Mouse (Mus musculus) inflammation-experienced regulatory T-cells (primary cell): ENCODE measurements around the gene Skint1. TPM values are rescaled to one million over a fixed set of nuclear protein-coding genes. Genes with fewer than 3 reads are reported as not detected.

Experiments
- polyA plus RNA-seq, 2 experiments: library from polyadenylated mRNA; unstranded; fragments of 100-300 nt; shearing (Covaris generic); gene quantifications; one replicate each; pipeline ENCODE4 v1.2.1; 2017

Gene Skint1
- polyA plus RNA-seq = 1 to 10 TPM in 1 of 2 experiments, under 1 TPM in 1; 0.30 to 1.2 TPM

GRCm38 (mm10) chr4:112005969-112006368 is at the start of gene Skint1:
Gene Skint1 (plus strand): TSS chr4:112006269.

DNA sequence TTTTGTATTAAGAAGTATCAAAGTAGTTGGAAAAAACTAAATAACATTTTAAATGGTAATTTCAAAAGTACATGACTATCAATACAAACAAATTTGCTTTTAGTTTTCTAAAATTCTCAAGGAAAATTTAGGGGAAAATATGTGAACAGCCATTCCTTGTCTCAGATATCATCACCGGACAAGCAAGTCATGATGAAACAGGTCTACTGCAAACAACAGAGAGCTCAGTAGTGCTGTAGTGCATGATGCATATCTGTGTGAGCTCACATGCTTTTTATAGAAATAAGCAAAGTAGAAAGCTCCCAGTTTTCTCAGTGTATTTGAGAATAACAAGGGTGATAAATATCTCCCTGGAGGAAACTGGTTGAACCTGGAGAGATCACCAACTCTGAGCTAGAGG is 33.4 kb upstream of the Skint1 start, which contains the start of gene Skint7:
Gene Skint7 (plus strand): TSS at position 301 of the 400 bp plus-strand sequence.

GRCm38 (mm10) chr4:112071716-112072115 is 65.6 kb downstream of the Skint1 start, which contains the start of gene Skint4:
Gene Skint4 (plus strand): TSS chr4:112072016.

Other genes with a start within 250 kb of the Skint1 start
- under 1 TPM; 0.39 to 0.42 TPM for gene Slc5a9, start 103.4 kb upstream of the Skint1 start, polyA plus RNA-seq
- gene Skint8, start 86.9 kb upstream of the Skint1 start, polyA plus RNA-seq = under 1 TPM in 1 of 2 experiments, not detected in 1; 0.33 TPM
- not detected for gene Skint7, start 33.3 kb upstream of the Skint1 start, polyA plus RNA-seq
- not detected for gene Skint4, start 65.7 kb downstream of the Skint1 start, polyA plus RNA-seq
- not detected for gene Skint3, start 226.0 kb downstream of the Skint1 start, polyA plus RNA-seq